Mouse (Mus musculus) testis, adult 2 months (tissue): ENCODE data around the gene Clec2l.

Experiments used
- CTCF ChIP-seq: fragments of 200-500 bp; IDR thresholded peaks from 2 replicates; pipeline ENCODE4 v1.5.1; 2012; ENCODE audit warnings: low read depth, mild to moderate bottlenecking, inconsistent platforms, low read length, moderate library complexity; ENCODE audit not compliant: control insufficient read depth, insufficient read depth, insufficient replicate concordance
- POLR2A ChIP-seq: fragments of 200-500 bp; IDR thresholded peaks from 2 replicates; pipeline ENCODE4 v1.6.1; 2012; ENCODE audit warnings: low read depth, mild to moderate bottlenecking, inconsistent platforms, low read length, moderate library complexity; ENCODE audit not compliant: control insufficient read depth

DNA sequence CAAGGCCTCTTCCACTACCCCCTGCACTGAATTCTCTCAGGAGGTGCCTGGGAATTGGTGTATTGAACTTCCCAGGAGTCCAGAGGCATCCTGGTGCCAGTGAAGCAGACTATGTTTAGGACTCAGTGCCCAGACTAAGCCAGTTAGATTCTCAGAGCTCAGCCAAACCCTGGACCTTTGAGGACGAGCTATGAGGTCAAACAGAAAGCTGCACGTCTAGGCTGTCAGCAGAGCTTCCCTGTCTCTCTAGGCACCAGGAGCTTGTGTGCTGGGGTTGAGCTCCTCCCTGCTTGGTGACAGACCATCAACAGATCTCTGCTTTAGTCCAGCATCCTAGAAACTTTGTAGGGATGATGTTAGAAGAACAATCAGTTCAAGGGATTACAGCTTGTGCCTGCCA, 38.6 kb downstream of the Clec2l start:
- no peak for TF ChIP-seq POLR2A
- TF ChIP-seq CTCF = no peak
